Mouse (Mus musculus) embryonic facial prominence, embryonic 12.5 days (tissue): ENCODE results near the gene Nav1. TPM values are rescaled to one million over a fixed set of nuclear protein-coding genes. Genes with fewer than 3 reads are reported as not detected.

Source experiments
- ATAC-seq: fragments of 200-750 bp; cut with Nextera tagmentation; 2 replicates; pipeline ENCODE4 v1.8.0; 2017; ENCODE audit not compliant: insufficient number of reproducible peaks, insufficient read depth, low FRiP score, low TSS enrichment
- H3K27ac ChIP-seq: fragments of 300-500 bp; sonication (generic); 2 replicates; pipeline ENCODE4 v1.5.1; 2016; ENCODE audit warnings: mild to moderate bottlenecking
- H3K27me3 ChIP-seq: fragments of 300-500 bp; sonication (generic); 2 replicates; pipeline ENCODE4 v1.6.1; 2016; ENCODE audit warnings: mild to moderate bottlenecking, moderate library complexity
- H3K36me3 ChIP-seq: fragments of 300-500 bp; sonication (generic); 2 replicates; pipeline ENCODE4 v1.6.1; 2016; ENCODE audit warnings: mild to moderate bottlenecking
- H3K4me1 ChIP-seq: fragments of 300-500 bp; sonication (generic); 2 replicates; pipeline ENCODE4 v1.6.1; 2016
- H3K4me2 ChIP-seq: fragments of 300-500 bp; sonication (generic); replicated peaks from 2 replicates; pipeline ENCODE4 v1.6.1; 2016; ENCODE audit warnings: mild to moderate bottlenecking, moderate library complexity
- H3K4me3 ChIP-seq: fragments of 300-500 bp; sonication (generic); 2 replicates; pipeline ENCODE4 v1.5.1; 2016; ENCODE audit warnings: mild to moderate bottlenecking
- H3K9ac ChIP-seq: fragments of 300-500 bp; sonication (generic); 2 replicates; pipeline ENCODE4 v1.6.1; 2016; ENCODE audit warnings: mild to moderate bottlenecking, moderate library complexity
- H3K9me3 ChIP-seq: fragments of 300-500 bp; sonication (generic); 2 replicates; pipeline ENCODE4 v1.6.1; 2016; ENCODE audit warnings: mild to moderate bottlenecking, moderate library complexity
- WGBS: fragments of 180-500 bp; shearing (Covaris S2); methylation state at CpG from one replicate; pipeline ENCODE4 v1.1.7; 2016; 5-methylcytosine and 5-hydroxymethylcytosine counted together
- polyA plus RNA-seq: library from polyadenylated mRNA; unstranded; fragments of >200 nt; fragmentation: Nextera tagmentation; extraction: Ambion mirVana; gene quantifications from 2 replicates; pipeline ENCODE4 v1.2.1, GENCODE M21; 2016

Gene Nav1
- polyA plus RNA-seq, 1 experiment from 2014 or later, result 18.6 TPM

DNA sequence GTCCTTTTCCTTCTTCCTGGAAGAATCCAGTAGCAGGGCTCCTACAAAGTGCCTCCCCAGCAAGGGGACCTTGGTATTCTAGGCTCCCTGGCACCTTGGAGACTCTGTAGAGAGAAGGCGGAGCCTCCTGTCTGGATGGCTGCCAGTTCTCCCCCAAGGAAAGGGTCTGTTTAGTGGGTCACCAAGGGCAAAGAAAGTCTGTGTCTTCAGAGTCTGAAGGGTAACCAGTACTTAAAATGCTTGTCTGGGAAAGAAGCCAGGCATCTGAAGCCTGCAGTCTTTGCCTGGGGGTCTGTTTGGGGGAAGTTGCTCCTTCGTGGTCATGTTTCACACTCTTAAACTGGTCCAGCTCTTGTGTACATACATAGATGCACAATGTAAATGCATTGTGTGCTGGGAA is 29.3 kb downstream of the Nav1 start:
- peak overlapping the region; percentile 9; the same call in 1 of the 2 replicates for H3K27ac ChIP-seq
- no peaks in the 10 kb centered on the region for H3K9me3 ChIP-seq
- H3K4me1 ChIP-seq, result peaks cover 73% of the 10 kb centered on the region
- H3K4me2 ChIP-seq, result no peak overlapping the region
- no peak overlapping the region for H3K4me3 ChIP-seq
- H3K36me3 ChIP-seq, result no peaks in the 10 kb centered on the region
- WGBS, result 51% methylated on average over 2 of the region's 2 CpGs
- ATAC-seq, result no peak; the same call in 1 of the 2 replicates
- H3K9ac ChIP-seq, result no peak overlapping the region
- H3K27me3 ChIP-seq, result no peaks in the 10 kb centered on the region

DNA sequence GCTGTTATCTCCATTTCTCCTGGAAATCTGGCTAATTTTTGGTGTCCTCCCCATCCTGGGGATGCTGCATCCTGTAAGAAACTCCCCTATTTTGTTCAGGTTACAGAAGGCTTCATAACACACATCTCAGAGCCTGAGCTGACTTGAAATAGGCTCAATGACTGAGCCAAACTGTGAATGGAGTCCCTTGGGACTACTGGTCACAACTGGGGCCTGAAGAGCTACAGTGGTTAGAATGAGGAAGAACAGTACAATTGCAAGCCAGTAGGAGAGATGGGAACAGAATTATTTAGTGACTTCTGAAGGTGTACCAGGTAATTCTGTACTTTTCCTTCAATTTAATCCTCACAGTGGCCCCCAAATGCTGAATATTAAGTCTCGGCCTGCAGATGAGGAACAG is 31.7 kb downstream of the Nav1 start:
- no peak for ATAC-seq
- H3K4me3 ChIP-seq, result no peak overlapping the region
- H3K9ac ChIP-seq, result no peak overlapping the region
- H3K9me3 ChIP-seq, result no peaks in the 10 kb centered on the region
- no peak overlapping the region for H3K27ac ChIP-seq
- H3K27me3 ChIP-seq, result no peaks in the 10 kb centered on the region
- WGBS, result 73% methylated on average over 1 of the region's 1 CpGs
- H3K36me3 ChIP-seq, result no peaks in the 10 kb centered on the region
- H3K4me1 ChIP-seq, result peaks cover 56% of the 10 kb centered on the region
- no peak overlapping the region for H3K4me2 ChIP-seq

DNA sequence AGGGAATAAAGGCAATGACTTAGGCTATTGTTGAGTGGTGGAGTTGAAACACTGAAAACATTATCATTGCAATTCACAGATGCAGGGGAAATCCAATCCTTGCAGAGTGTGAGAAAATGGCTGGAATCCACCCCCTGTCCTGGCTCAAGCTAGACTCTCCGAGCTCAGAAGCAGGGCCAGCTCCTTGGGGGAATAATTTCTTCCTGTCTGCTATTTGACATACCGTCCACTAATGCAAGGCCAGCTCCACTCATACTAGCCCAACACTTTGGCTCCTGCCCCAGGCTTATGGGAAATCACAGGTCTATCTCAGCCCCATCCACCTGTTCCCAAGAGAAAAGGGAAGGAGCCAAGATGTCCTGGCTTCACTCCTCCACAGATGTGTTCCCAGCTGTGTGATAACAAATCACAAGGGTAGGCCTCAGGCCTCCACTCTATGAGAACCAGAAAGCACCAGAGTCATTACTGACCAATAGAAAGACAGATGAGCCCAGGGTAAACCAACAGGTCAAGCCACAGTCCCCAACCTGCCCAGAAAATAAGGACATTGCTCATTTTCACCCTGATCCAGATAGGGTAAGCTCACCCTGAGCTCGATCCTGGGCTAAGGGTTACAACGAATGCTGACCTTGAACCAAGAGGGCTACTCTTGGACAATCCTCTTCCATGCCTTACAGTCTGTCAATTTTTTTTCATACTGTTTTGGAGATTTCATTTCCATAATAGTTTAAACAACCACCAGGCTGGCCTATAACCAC is 32.5 kb downstream of the Nav1 start:
- H3K9ac ChIP-seq, result no peak overlapping the region
- H3K27me3 ChIP-seq, result no peaks in the 10 kb centered on the region
- no peak overlapping the region for H3K4me3 ChIP-seq
- WGBS, result 63% methylated on average over 4 of the region's 4 CpGs
- no peaks in the 10 kb centered on the region for H3K9me3 ChIP-seq
- no peak overlapping the region for H3K27ac ChIP-seq
- H3K4me1 ChIP-seq, result peaks cover 54% of the 10 kb centered on the region
- no peak for ATAC-seq
- H3K36me3 ChIP-seq, result no peaks in the 10 kb centered on the region
- no peak overlapping the region for H3K4me2 ChIP-seq

DNA sequence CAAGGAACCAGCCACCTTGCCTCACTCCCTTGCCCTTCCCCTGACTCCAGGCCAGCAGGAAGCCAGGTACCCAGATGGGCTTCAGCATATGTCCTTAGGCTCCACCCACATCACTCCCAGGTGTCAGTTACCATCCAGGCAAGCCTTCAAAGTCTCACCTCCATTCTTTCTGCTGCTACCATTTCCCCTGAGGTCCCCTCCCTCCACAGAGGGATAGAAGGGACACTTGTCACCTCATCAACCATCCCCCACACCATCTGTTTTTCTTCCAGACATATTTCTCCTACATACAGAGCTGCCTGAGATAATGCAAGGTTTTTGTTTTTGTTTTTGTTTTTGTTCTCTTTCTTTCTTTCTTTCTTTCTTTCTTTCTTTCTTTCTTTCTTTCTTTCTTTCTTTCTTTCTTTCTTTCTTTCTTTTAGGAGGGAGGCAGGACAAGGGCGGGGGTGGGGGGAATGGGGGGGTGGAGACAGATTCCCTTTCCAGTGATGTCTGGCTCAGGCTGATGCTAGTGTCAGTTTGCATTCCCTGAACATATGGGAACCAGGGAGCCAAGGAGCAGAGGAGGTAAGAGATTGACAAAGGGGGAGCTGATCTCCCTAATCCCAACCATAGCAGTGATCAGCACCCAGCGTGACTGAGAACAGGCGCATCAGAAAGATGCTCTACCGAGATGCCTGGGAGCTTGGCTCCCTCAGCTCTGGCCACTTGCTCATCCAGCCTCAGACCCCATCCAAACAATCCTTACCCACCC is 34.8 kb downstream of the Nav1 start:
- Histone ChIP-seq H3K36me3 (no peaks in the 10 kb centered on the region), H3K27ac (0 out of 2 replicates have a peak overlapping the region, but pooled peaks have one; percentile 30), H3K4me1 (peaks cover 33% of the 10 kb centered on the region), H3K4me3 (no peak overlapping the region), H3K9ac (no peak overlapping the region), H3K4me2 (no peak overlapping the region), H3K27me3 (no peaks in the 10 kb centered on the region), H3K9me3 (no peaks in the 10 kb centered on the region)
- 39% methylated on average over 4 of the region's 4 CpGs for WGBS
- ATAC-seq, result no peak

DNA sequence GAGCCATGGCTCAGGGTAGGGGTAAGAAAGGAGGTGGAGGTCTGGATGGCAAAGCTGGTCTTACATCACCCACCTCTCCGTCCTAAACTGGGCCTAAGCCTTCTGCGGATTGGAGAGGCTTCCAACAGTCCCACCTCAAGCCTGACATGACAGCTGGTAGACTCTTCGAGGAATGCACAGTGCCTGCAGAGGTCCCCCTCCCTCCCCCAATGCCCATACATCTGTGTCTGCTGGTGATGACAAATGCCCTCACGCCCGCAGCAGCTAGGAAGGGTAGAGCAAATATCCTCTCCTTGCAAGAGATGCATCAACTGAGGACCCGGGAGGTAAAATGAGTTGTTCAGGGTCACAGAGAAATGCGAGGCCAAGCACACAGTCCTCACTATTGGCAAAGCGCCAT is 39.0 kb downstream of the Nav1 start:
- Histone ChIP-seq H3K4me1 (peaks cover 45% of the 10 kb centered on the region), H3K9ac (no peak overlapping the region), H3K27ac (no peak overlapping the region), H3K27me3 (no peaks in the 10 kb centered on the region), H3K36me3 (no peaks in the 10 kb centered on the region), H3K9me3 (no peaks in the 10 kb centered on the region), H3K4me3 (no peak overlapping the region), H3K4me2 (no peak overlapping the region)
- no peak for ATAC-seq
- 74% methylated on average over 8 of the region's 8 CpGs for WGBS

DNA sequence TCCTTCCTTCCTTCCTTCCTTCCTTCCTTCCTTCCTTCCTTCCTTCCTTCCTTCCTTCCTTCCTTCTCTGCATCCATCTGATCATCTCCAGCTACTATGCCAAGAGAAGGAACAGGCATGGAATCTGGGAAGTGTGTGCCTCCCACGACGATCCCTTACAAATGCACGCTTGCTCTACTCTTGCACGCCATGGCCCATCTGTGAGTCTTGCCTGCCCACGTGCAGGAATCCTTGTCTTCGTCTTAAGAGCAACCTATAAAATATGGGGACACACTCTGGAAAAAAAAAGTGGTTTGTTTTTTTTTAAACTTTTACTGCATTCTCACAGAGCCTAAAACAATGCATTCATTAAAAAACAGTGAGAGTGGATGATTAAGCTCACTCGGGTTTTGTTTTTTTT is 40.5 kb downstream of the Nav1 start:
- Histone ChIP-seq H3K9ac (no peak overlapping the region), H3K9me3 (no peaks in the 10 kb centered on the region), H3K4me1 (peaks cover 47% of the 10 kb centered on the region), H3K27ac (no peak overlapping the region), H3K4me3 (no peak overlapping the region), H3K4me2 (no peak overlapping the region), H3K27me3 (no peaks in the 10 kb centered on the region), H3K36me3 (no peaks in the 10 kb centered on the region)
- no peak for ATAC-seq
- 81% methylated on average over 7 of the region's 7 CpGs for WGBS

DNA sequence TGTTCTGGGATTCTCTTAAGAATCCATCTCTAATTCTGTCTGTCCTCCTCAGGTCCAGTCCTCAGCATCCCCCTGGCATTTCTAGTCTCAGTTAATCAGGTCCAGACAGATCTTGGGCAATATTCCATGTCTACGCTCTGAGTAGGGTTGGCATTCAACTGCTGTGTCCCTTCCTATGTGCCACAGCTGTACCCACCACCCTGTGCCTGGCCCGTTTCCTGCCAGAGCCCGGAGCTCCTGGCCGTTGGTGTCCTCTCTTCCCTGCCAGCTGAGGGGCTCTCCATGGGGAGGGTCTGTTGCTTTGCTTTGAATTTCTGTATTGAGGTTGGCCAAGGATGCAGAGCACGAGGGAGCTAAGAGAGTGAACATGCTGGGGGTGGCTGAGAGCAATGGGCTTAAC is 41.3 kb downstream of the Nav1 start:
- WGBS, result 86% methylated on average over 5 of the region's 5 CpGs
- ATAC-seq, result no peak
- no peak overlapping the region for H3K4me3 ChIP-seq
- no peaks in the 10 kb centered on the region for H3K9me3 ChIP-seq
- peaks cover 54% of the 10 kb centered on the region for H3K4me1 ChIP-seq
- no peaks in the 10 kb centered on the region for H3K36me3 ChIP-seq
- 0 out of 2 replicates have a peak overlapping the region, but pooled peaks have one; percentile 17 for H3K27ac ChIP-seq
- H3K9ac ChIP-seq, result no peak overlapping the region
- no peaks in the 10 kb centered on the region for H3K27me3 ChIP-seq
- no peak overlapping the region for H3K4me2 ChIP-seq

DNA sequence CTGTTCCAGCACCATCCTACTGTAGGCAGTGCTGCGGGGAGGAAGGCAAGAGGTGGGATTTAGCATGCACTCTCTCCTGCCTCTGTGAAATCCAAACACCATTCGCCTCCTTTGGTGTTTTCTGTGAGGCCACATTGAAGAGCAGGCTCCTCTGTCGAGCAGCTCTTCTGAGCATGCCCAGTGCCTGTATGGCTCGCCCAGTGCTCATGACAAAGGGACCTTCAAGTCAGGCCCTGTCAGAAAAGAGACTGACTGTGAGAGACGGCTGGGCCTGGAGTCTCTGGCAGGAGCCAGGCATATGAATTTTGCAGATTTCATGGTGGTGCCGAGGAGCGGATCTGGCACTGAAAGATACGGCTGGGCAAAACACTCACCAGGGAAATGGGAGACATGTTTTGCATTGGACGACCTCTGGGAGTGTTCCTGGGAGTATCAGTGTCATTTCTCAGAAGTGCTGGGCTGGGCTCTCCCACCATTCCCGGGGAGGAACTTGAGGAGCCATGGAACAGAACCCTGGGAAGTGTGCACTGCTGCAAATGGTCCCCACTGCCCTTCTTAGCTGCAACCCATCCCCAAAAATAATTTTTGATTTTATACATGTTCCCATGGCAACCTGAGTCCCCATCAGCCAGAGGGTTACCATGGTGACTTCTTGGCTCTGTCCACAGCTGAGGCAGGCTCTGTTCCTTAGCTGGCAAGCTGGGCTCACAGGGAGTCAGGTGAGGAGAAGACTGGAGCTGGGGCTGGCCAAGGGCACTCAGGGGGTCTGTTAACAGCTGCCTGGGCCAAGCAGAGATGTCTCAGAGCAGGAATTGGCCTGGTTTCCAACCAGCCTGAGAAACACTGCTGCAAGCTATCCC is 42.2 kb downstream of the Nav1 start:
- peak overlapping the region; percentile 80 for H3K27ac ChIP-seq

DNA sequence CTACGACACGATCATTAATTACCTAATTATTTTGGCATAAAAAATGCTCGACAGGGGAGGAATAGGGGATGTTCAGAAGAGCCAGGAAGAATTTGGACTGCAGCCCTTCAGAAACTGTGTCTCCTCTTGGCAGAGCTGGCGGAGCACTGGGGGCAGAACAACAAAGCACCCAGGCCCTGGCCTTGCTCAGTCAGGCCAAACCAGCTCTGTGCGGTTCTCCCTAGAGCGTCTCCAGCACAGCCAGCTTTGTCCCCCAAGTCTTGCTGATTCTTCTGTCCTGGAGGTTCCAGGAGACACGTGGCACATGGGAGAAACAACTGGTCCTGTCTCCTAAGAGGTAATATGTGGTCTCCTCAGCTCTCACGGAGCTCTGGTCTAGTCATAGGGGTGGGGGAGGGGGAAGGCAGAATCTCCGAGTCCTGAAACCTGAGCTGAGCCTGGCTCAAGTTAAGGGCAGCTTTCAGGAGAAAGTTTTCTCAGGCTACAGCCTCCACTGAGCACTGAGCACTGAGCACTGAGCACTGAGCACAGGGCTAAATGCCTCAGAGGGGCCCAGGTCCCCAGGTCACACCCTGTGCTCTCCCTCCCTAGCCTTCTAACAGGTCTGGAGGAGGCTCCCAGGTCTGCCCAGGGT is 43.2 kb downstream of the Nav1 start:
- Histone ChIP-seq H3K4me1 (peaks cover 49% of the 10 kb centered on the region), H3K9ac (no peak overlapping the region; the same call in 1 of the 2 replicates), H3K4me3 (no peak overlapping the region)

More for the DNA sequence above, 42.2 kb downstream of the Nav1 start:
- H3K27me3 ChIP-seq, result no peaks in the 10 kb centered on the region
- H3K4me1 ChIP-seq, result peaks cover 54% of the 10 kb centered on the region
- WGBS, result 26% methylated on average over 10 of the region's 10 CpGs
- no peaks in the 10 kb centered on the region for H3K9me3 ChIP-seq
- ATAC-seq, result no peak
- H3K4me2 ChIP-seq, result no peak overlapping the region
- H3K9ac ChIP-seq, result 0 out of 2 replicates have a peak overlapping the region, but pooled peaks have one; percentile 2
- no peak overlapping the region for H3K4me3 ChIP-seq
- no peaks in the 10 kb centered on the region for H3K36me3 ChIP-seq

DNA sequence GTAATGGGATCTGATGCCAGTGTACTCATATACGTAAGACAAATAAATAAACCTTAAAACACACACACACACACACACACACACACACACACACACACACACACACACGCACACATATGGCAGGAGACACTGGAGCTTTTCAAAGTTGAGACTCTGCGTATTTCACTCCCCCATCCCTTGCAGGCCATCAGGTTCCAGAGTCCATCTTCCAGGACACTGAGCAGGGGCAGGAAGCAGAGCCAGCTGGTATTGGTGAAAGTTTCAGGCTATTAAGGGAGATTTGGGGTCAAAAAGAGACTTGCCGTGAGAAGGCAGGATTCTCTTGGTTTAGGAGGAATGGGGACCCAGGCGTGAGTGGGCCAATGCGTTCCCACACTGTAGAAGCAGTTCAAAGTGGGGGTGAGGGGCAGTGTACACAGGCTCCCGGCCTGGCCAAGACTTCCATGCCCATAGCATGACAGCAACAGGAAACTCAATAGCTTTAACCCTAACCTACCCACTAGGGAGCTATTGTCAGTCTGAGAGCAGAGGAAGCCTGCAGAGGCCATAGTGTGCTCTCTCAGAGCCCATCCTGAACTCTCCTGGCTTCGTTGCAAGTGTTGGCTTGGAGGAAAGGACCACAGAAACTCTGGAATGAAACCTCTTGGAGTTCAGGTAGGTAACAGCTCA is 44.0 kb downstream of the Nav1 start:
- WGBS, result 44% methylated on average over 8 of the region's 8 CpGs
- Histone ChIP-seq H3K27me3 (no peaks in the 10 kb centered on the region), H3K4me1 (peaks cover 49% of the 10 kb centered on the region), H3K36me3 (no peaks in the 10 kb centered on the region), H3K27ac (no peak overlapping the region), H3K9me3 (no peaks in the 10 kb centered on the region), H3K4me2 (no peak overlapping the region), H3K4me3 (no peak overlapping the region), H3K9ac (no peak overlapping the region)
- no peak for ATAC-seq

More for the DNA sequence above, 43.2 kb downstream of the Nav1 start:
- no peaks in the 10 kb centered on the region for H3K36me3 ChIP-seq
- no peaks in the 10 kb centered on the region for H3K9me3 ChIP-seq
- 27% methylated on average over 9 of the region's 9 CpGs for WGBS
- peak; percentile 73 for ATAC-seq
- peak overlapping the region; percentile 72 for H3K27ac ChIP-seq
- H3K27me3 ChIP-seq, result no peaks in the 10 kb centered on the region
- H3K4me2 ChIP-seq, result no peak overlapping the region

DNA sequence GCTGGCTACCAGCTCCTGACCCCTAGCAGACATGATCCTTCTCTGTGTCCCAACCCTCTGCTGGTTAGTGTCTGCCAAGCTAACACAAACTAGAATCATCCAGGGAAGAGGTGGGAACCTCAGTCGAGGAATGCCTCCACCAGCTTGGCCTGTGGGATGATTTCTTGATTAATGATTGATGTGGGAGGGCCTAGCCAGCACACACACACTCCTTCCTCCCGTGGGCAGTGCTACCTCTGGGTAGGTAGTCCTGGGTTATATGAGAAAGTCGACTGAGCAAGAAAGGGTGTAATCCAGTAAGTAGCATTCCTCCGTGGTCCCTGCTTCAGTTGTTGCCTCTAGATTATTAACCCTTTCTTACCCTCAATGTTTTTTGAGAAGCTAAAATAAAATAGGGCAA is 45.0 kb downstream of the Nav1 start:
- H3K36me3 ChIP-seq, result no peaks in the 10 kb centered on the region
- no peak overlapping the region for H3K4me2 ChIP-seq
- WGBS, result 5% methylated on average over 4 of the region's 4 CpGs
- no peak for ATAC-seq
- no peaks in the 10 kb centered on the region for H3K27me3 ChIP-seq
- 0 out of 2 replicates have a peak overlapping the region, but pooled peaks have one; percentile 3 for H3K27ac ChIP-seq
- H3K9me3 ChIP-seq, result no peaks in the 10 kb centered on the region
- H3K4me1 ChIP-seq, result peaks cover 49% of the 10 kb centered on the region
- no peak overlapping the region for H3K4me3 ChIP-seq
- no peak overlapping the region for H3K9ac ChIP-seq
